Mouse (Mus musculus): ENCODE results near the gene Tcf25. TPM values are rescaled to one million over a fixed set of nuclear protein-coding genes. Genes with fewer than 3 reads are reported as not detected.
"Not testable (repeated sequence)": the region's sequence is repeated elsewhere in the genome, so short reads cannot be mapped to it uniquely, and the experiment has no call there.

Gene Tcf25
- polyA plus RNA-seq, 1 experiment from 2014 or later, result 54.9 TPM

GRCm38 (mm10) chr8:123410049-123410587, 36.6 kb downstream of the Tcf25 start:
- peak overlapping the region; percentile 22; the same call in 1 of the 2 replicates for H3K4me2 ChIP-seq (ENCODE audit: low read depth, low read length)
- ATAC-seq, result peak; percentile 32
- H3K9ac ChIP-seq (replicated peaks), result no peak overlapping the region
- no peak overlapping the region for H3K4me3 ChIP-seq (ENCODE audit: low read depth, low read length)
- 69% methylated on average over 8 of the region's 8 CpGs for WGBS (ENCODE audit: insufficient replicate concordance)
- H3K4me1 ChIP-seq (ENCODE audit: insufficient read depth), result peaks cover 43% of the 10 kb centered on the region
- TF ChIP-seq EP300 (IDR thresholded peaks at IDR 0.05; ENCODE audit: low read depth), result peak; percentile 57; the same call in 1 of the 2 replicates
- no peak for TF ChIP-seq CTCF (IDR thresholded peaks at IDR 0.05; ENCODE audit: low read depth)
- H3K27me3 ChIP-seq (ENCODE audit: insufficient read depth, low read length), result peaks cover 59% of the 10 kb centered on the region
- no peaks in the 10 kb centered on the region for H3K9me3 ChIP-seq (ENCODE audit: low read length)
- DNase-seq, result peak; percentile 67
- H3K36me3 ChIP-seq (replicated peaks; ENCODE audit: insufficient read depth, low read length), result no peaks in the 10 kb centered on the region
- no peak overlapping the region for H3K27ac ChIP-seq (ENCODE audit: low read depth)

- Histone ChIP-seq H3K27ac (ENCODE audit: low read depth) (no peak overlapping the region), H3K4me1 (ENCODE audit: insufficient read depth) (peaks cover 43% of the 10 kb centered on the region), H3K36me3 (replicated peaks; ENCODE audit: insufficient read depth, low read length) (no peaks in the 10 kb centered on the region), H3K9me3 (ENCODE audit: low read length) (no peaks in the 10 kb centered on the region), H3K4me2 (ENCODE audit: low read depth, low read length) (peak overlapping the region; percentile 50; the same call in 1 of the 2 replicates), H3K27me3 (ENCODE audit: insufficient read depth, low read length) (peaks cover 59% of the 10 kb centered on the region), H3K9ac (replicated peaks) (no peak overlapping the region), H3K4me3 (ENCODE audit: low read depth, low read length) (peak overlapping the region; percentile 20; the same call in 1 of the 2 replicates)
- TF ChIP-seq CTCF (IDR thresholded peaks at IDR 0.05; ENCODE audit: low read depth) (no peak), EP300 (IDR thresholded peaks at IDR 0.05; ENCODE audit: low read depth) (no peak)
- ATAC-seq (no peak), DNase-seq (no peak)
- WGBS (ENCODE audit: insufficient replicate concordance), result 20% methylated on average over 11 of the region's 11 CpGs
Measured at GRCm38 (mm10) chr8:123410788-123411187, 37.2 kb downstream of the Tcf25 start.

- peak; percentile 16; the same call in 1 of the 2 replicates for ATAC-seq
- TF ChIP-seq CTCF (IDR thresholded peaks at IDR 0.05; ENCODE audit: low read depth) (no peak), EP300 (IDR thresholded peaks at IDR 0.05; ENCODE audit: low read depth) (no peak)
- Histone ChIP-seq H3K9me3 (ENCODE audit: low read length) (no peaks in the 10 kb centered on the region), H3K9ac (replicated peaks) (no peak within 1 kb of the TSS), H3K4me3 (ENCODE audit: low read depth, low read length) (peak within 1 kb of the TSS; percentile 20; the same call in 1 of the 2 replicates), H3K27me3 (ENCODE audit: insufficient read depth, low read length) (peaks cover 56% of the 10 kb centered on the region), H3K36me3 (replicated peaks; ENCODE audit: insufficient read depth, low read length) (no peaks in the 10 kb centered on the region), H3K27ac (ENCODE audit: low read depth) (no peak within 1 kb of the TSS), H3K4me1 (ENCODE audit: insufficient read depth) (peaks cover 43% of the 10 kb centered on the region), H3K4me2 (ENCODE audit: low read depth, low read length) (peak within 1 kb of the TSS; percentile 50)
- DNase-seq, result peak; percentile 59
- 0% methylated on average over 29 of the region's 29 CpGs for WGBS (ENCODE audit: insufficient replicate concordance)
Measured at GRCm38 (mm10) chr8:123411246-123411645, 37.7 kb downstream of the Tcf25 start, which contains the start of gene Tubb3. Gene Tubb3, plus strand, starts transcription at chr8:123411424.

- Histone ChIP-seq H3K27me3 (ENCODE audit: insufficient read depth, low read length) (peaks cover 54% of the 10 kb centered on the region), H3K27ac (ENCODE audit: low read depth) (no peak overlapping the region), H3K9ac (replicated peaks) (no peak overlapping the region), H3K4me1 (ENCODE audit: insufficient read depth) (peaks cover 41% of the 10 kb centered on the region), H3K4me3 (ENCODE audit: low read depth, low read length) (peak overlapping the region; percentile 20; the same call in 1 of the 2 replicates), H3K9me3 (ENCODE audit: low read length) (no peaks in the 10 kb centered on the region), H3K4me2 (ENCODE audit: low read depth, low read length) (peak overlapping the region; percentile 50), H3K36me3 (replicated peaks; ENCODE audit: insufficient read depth, low read length) (no peaks in the 10 kb centered on the region)
- ATAC-seq, result no peak
- WGBS (ENCODE audit: insufficient replicate concordance), result 10% methylated on average over 16 of the region's 16 CpGs
- DNase-seq, result no peak
- TF ChIP-seq CTCF (IDR thresholded peaks at IDR 0.05; ENCODE audit: low read depth) (no peak), EP300 (IDR thresholded peaks at IDR 0.05; ENCODE audit: low read depth) (no peak)
Measured at GRCm38 (mm10) chr8:123411781-123412327, 38.3 kb downstream of the Tcf25 start.

GRCm38 (mm10) chr8:123412560-123413170, 39.1 kb downstream of the Tcf25 start:
- peak; percentile 21 for DNase-seq
- 4% methylated on average over 12 of the region's 12 CpGs for WGBS (ENCODE audit: insufficient replicate concordance)

GRCm38 (mm10) chr8:123414255-123414654, 40.7 kb downstream of the Tcf25 start:
- Histone ChIP-seq H3K27me3 (ENCODE audit: insufficient read depth, low read length) (peaks cover 49% of the 10 kb centered on the region), H3K4me2 (ENCODE audit: low read depth, low read length) (no peak overlapping the region), H3K9ac (replicated peaks) (no peak overlapping the region), H3K4me3 (ENCODE audit: low read depth, low read length) (no peak overlapping the region), H3K27ac (ENCODE audit: low read depth) (no peak overlapping the region), H3K36me3 (replicated peaks; ENCODE audit: insufficient read depth, low read length) (no peaks in the 10 kb centered on the region), H3K4me1 (ENCODE audit: insufficient read depth) (peaks cover 30% of the 10 kb centered on the region), H3K9me3 (ENCODE audit: low read length) (no peaks in the 10 kb centered on the region)
- peak; percentile 30 for DNase-seq
- ATAC-seq, result no peak
- TF ChIP-seq CTCF (IDR thresholded peaks at IDR 0.05; ENCODE audit: low read depth) (no peak), EP300 (IDR thresholded peaks at IDR 0.05; ENCODE audit: low read depth) (no peak)
- 12% methylated on average over 9 of the region's 9 CpGs for WGBS (ENCODE audit: insufficient replicate concordance)

More at GRCm38 (mm10) chr8:123412560-123413170, 39.1 kb downstream of the Tcf25 start:
- H3K9me3 ChIP-seq (ENCODE audit: low read length), result no peaks in the 10 kb centered on the region
- no peak overlapping the region for H3K27ac ChIP-seq (ENCODE audit: low read depth)
- TF ChIP-seq EP300 (IDR thresholded peaks at IDR 0.05; ENCODE audit: low read depth) (no peak), CTCF (IDR thresholded peaks at IDR 0.05; ENCODE audit: low read depth) (no peak)
- no peak for ATAC-seq
- no peak overlapping the region for H3K9ac ChIP-seq (replicated peaks)
- H3K4me3 ChIP-seq (ENCODE audit: low read depth, low read length), result no peak overlapping the region
- H3K36me3 ChIP-seq (replicated peaks; ENCODE audit: insufficient read depth, low read length), result no peaks in the 10 kb centered on the region
- H3K27me3 ChIP-seq (ENCODE audit: insufficient read depth, low read length), result peaks cover 54% of the 10 kb centered on the region
- H3K4me2 ChIP-seq (ENCODE audit: low read depth, low read length), result no peak overlapping the region
- H3K4me1 ChIP-seq (ENCODE audit: insufficient read depth), result peaks cover 38% of the 10 kb centered on the region

GRCm38 (mm10) chr8:123414997-123415696, 41.6 kb downstream of the Tcf25 start:
- Histone ChIP-seq H3K4me1 (ENCODE audit: insufficient read depth) (peaks cover 21% of the 10 kb centered on the region), H3K27me3 (ENCODE audit: insufficient read depth, low read length) (peaks cover 40% of the 10 kb centered on the region)
- ATAC-seq; H3K4me3 ChIP-seq (ENCODE audit: low read depth, low read length); DNase-seq; H3K9me3 ChIP-seq (ENCODE audit: low read length); H3K36me3 ChIP-seq (replicated peaks; ENCODE audit: insufficient read depth, low read length); H3K9ac ChIP-seq (replicated peaks); H3K4me2 ChIP-seq (ENCODE audit: low read depth, low read length); H3K27ac ChIP-seq (ENCODE audit: low read depth): not testable (repeated sequence)
- WGBS (ENCODE audit: insufficient replicate concordance), result 75% methylated on average over 5 of the region's 5 CpGs
